Mouse (Mus musculus) liver, embryonic 15.5 days (tissue): Measurements from ENCODE around the gene Ush2a. TPM values are rescaled to one million over a fixed set of nuclear protein-coding genes. Genes with fewer than 3 reads are reported as not detected.
A peak's percentile ranks its signal among the peaks of the same experiment; 100 is the strongest.

Experiments used
- ATAC-seq: fragments of 200-750 bp; cut with Nextera tagmentation; 2 replicates; pipeline ENCODE4 v1.8.0; 2017; ENCODE audit warnings: moderate number of reproducible peaks, mild to moderate bottlenecking, moderate library complexity; ENCODE audit not compliant: insufficient read depth
- H3K27ac ChIP-seq: fragments of 300-500 bp; sonication (generic); replicated peaks from 2 replicates; pipeline ENCODE4 v1.5.1; 2015; ENCODE audit warnings: mild to moderate bottlenecking, inconsistent platforms
- H3K27me3 ChIP-seq: fragments of 300-500 bp; sonication (generic); 2 replicates; pipeline ENCODE4 v1.6.1; 2015; ENCODE audit warnings: mild to moderate bottlenecking, inconsistent platforms
- H3K36me3 ChIP-seq: fragments of 300-500 bp; sonication (generic); replicated peaks from 2 replicates; pipeline ENCODE4 v1.6.1; 2015; ENCODE audit warnings: moderate library complexity, mild to moderate bottlenecking, inconsistent platforms
- H3K4me1 ChIP-seq: fragments of 300-500 bp; sonication (generic); replicated peaks from 2 replicates; pipeline ENCODE4 v1.6.1; 2015; ENCODE audit warnings: inconsistent platforms
- H3K4me2 ChIP-seq: fragments of 300-500 bp; sonication (generic); 2 replicates; pipeline ENCODE4 v1.6.1; 2015; ENCODE audit warnings: moderate library complexity, mild to moderate bottlenecking, inconsistent platforms
- H3K4me3 ChIP-seq: fragments of 300-500 bp; sonication (generic); replicated peaks from 2 replicates; pipeline ENCODE4 v1.5.1; 2015; ENCODE audit warnings: mild to moderate bottlenecking, inconsistent platforms
- H3K9ac ChIP-seq: fragments of 300-500 bp; sonication (generic); 2 replicates; pipeline ENCODE4 v1.6.1; 2015; ENCODE audit warnings: moderate library complexity, mild to moderate bottlenecking, inconsistent platforms
- H3K9me3 ChIP-seq: fragments of 300-500 bp; sonication (generic); replicated peaks from 2 replicates; pipeline ENCODE4 v1.6.1; 2016; ENCODE audit warnings: inconsistent platforms
- WGBS: fragments of 180-500 bp; shearing (Covaris S2); methylation state at CpG from one replicate; pipeline ENCODE4 v1.1.7; 2015; ENCODE audit warnings: mixed read lengths; ENCODE audit not compliant: insufficient replicate concordance; 5-methylcytosine and 5-hydroxymethylcytosine counted together
- polyA plus RNA-seq: library from polyadenylated mRNA; unstranded; fragments of >200 nt; fragmentation: Nextera tagmentation; extraction: Ambion mirVana; gene quantifications from 2 replicates; pipeline ENCODE4 v1.2.1, GENCODE M21; 2015

Gene Ush2a
- polyA plus RNA-seq, 1 experiment from 2014 or later, result not detected

- H3K4me2 ChIP-seq, result no peak overlapping the region
- no peaks in the 10 kb centered on the region for H3K4me1 ChIP-seq
- no peaks in the 10 kb centered on the region for H3K27me3 ChIP-seq
- H3K27ac ChIP-seq, result no peak overlapping the region
- H3K9me3 ChIP-seq, result no peaks in the 10 kb centered on the region
- H3K36me3 ChIP-seq, result no peaks in the 10 kb centered on the region
- H3K9ac ChIP-seq, result no peak overlapping the region
- no peak overlapping the region for H3K4me3 ChIP-seq
- 63% methylated on average over 7 of the region's 7 CpGs for WGBS
- ATAC-seq, result no peak
Observed at GRCm38 (mm10) chr1:188772516-188773229, 510.9 kb downstream of the Ush2a start.

- H3K36me3 ChIP-seq, result no peaks in the 10 kb centered on the region
- no peak overlapping the region for H3K27ac ChIP-seq
- no peak overlapping the region for H3K4me2 ChIP-seq
- H3K9me3 ChIP-seq, result no peaks in the 10 kb centered on the region
- ATAC-seq, result no peak
- H3K27me3 ChIP-seq, result no peaks in the 10 kb centered on the region
- no peaks in the 10 kb centered on the region for H3K4me1 ChIP-seq
- no peak overlapping the region for H3K9ac ChIP-seq
- WGBS, result 72% methylated on average over 7 of the region's 7 CpGs
- H3K4me3 ChIP-seq, result no peak overlapping the region
Observed at GRCm38 (mm10) chr1:188773631-188774030, 511.8 kb downstream of the Ush2a start.

DNA sequence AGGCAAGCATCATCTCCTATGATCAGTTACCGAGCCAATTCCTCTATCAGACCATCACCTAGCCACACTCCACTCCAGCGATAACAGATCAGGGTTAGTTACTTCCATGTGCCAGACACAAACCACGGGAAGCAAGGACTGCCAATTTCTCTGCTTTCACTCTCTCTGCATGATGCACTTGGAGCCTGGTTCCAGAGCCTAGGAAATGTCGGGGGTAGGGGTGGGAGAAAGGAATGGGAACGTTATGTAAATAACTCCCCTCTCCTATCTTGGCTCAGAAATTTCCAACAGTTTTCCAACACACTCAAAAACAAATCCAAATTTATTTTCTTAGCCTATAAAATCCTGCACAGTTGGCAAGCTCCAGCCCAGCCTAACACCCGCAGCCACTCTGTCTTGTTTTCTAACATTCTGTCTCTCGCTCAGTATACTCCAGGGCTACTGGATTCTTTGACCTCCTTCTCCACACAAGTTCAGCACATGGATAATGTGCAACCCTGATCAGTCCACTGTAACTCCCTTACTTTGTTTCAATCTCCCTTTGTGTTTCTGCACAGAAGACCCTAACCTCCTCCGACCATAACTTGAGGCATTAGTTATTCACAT, 515.8 kb downstream of the Ush2a start:
- no peaks in the 10 kb centered on the region for H3K27me3 ChIP-seq
- H3K4me1 ChIP-seq, result no peaks in the 10 kb centered on the region
- no peaks in the 10 kb centered on the region for H3K9me3 ChIP-seq
- H3K9ac ChIP-seq, result no peak overlapping the region
- no peak overlapping the region for H3K27ac ChIP-seq
- no peak overlapping the region for H3K4me2 ChIP-seq
- no peaks in the 10 kb centered on the region for H3K36me3 ChIP-seq
- no peak for ATAC-seq
- WGBS, result 57% methylated on average over 8 of the region's 8 CpGs
- no peak overlapping the region for H3K4me3 ChIP-seq

- ATAC-seq, result no peak
- Histone ChIP-seq H3K9ac (no peak overlapping the region), H3K4me2 (no peak overlapping the region), H3K27ac (no peak overlapping the region), H3K27me3 (no peaks in the 10 kb centered on the region), H3K9me3 (no peaks in the 10 kb centered on the region), H3K4me1 (no peaks in the 10 kb centered on the region), H3K4me3 (no peak overlapping the region), H3K36me3 (no peaks in the 10 kb centered on the region)
- WGBS, result 70% methylated on average over 10 of the region's 10 CpGs
Observed at GRCm38 (mm10) chr1:188785056-188785455, 523.2 kb downstream of the Ush2a start.

DNA sequence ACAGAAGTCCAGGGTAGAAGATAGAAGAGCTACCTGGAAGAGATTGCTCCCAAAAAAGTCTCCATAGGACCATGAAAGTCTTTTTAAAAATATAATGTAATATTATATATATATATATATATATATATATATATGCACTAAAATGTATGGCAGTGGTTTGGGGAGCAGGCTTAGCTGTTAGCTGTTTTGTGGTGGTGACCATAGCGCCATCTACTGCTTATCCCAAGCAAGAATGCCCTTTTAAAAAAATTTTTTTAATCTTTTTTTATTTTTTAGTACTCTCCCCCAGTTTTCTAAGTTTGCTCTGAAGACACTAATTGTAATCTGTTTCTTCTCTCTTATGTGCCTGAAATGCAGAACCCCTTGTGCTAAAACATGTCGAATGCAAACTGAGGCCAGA, 543.2 kb downstream of the Ush2a start:
- Histone ChIP-seq H3K9me3 (no peaks in the 10 kb centered on the region), H3K4me1 (no peaks in the 10 kb centered on the region), H3K27me3 (no peaks in the 10 kb centered on the region), H3K9ac (no peak overlapping the region), H3K4me2 (no peak overlapping the region), H3K27ac (no peak overlapping the region), H3K4me3 (no peak overlapping the region), H3K36me3 (no peaks in the 10 kb centered on the region)
- ATAC-seq, result no peak
- 17% methylated on average over 2 of the region's 2 CpGs for WGBS

- Histone ChIP-seq H3K27me3 (no peaks in the 10 kb centered on the region), H3K9ac (no peak overlapping the region), H3K36me3 (no peaks in the 10 kb centered on the region), H3K4me1 (no peaks in the 10 kb centered on the region), H3K27ac (no peak overlapping the region), H3K9me3 (no peaks in the 10 kb centered on the region), H3K4me2 (no peak overlapping the region), H3K4me3 (no peak overlapping the region)
- ATAC-seq, result no peak
- 60% methylated on average over 4 of the region's 4 CpGs for WGBS
Observed at GRCm38 (mm10) chr1:188805852-188806251, 544.0 kb downstream of the Ush2a start.

GRCm38 (mm10) chr1:188810631-188811030, 548.8 kb downstream of the Ush2a start:
- WGBS, result 73% methylated on average over 9 of the region's 9 CpGs

GRCm38 (mm10) chr1:188815072-188815471, 553.2 kb downstream of the Ush2a start:
- Histone ChIP-seq H3K9me3 (no peaks in the 10 kb centered on the region), H3K4me3 (no peak overlapping the region), H3K27me3 (no peaks in the 10 kb centered on the region), H3K4me1 (no peaks in the 10 kb centered on the region), H3K27ac (no peak overlapping the region), H3K36me3 (no peaks in the 10 kb centered on the region), H3K9ac (no peak overlapping the region), H3K4me2 (no peak overlapping the region)
- WGBS, result 63% methylated on average over 7 of the region's 7 CpGs
- no peak for ATAC-seq

More at GRCm38 (mm10) chr1:188810631-188811030, 548.8 kb downstream of the Ush2a start:
- H3K36me3 ChIP-seq, result no peaks in the 10 kb centered on the region
- no peak overlapping the region for H3K9ac ChIP-seq
- no peak overlapping the region for H3K4me3 ChIP-seq
- no peaks in the 10 kb centered on the region for H3K4me1 ChIP-seq
- ATAC-seq, result no peak
- H3K27ac ChIP-seq, result no peak overlapping the region
- no peaks in the 10 kb centered on the region for H3K9me3 ChIP-seq
- H3K4me2 ChIP-seq, result no peak overlapping the region
- no peaks in the 10 kb centered on the region for H3K27me3 ChIP-seq

GRCm38 (mm10) chr1:188824195-188824594, 562.4 kb downstream of the Ush2a start:
- Histone ChIP-seq H3K9ac (no peak overlapping the region), H3K4me2 (no peak overlapping the region), H3K4me3 (no peak overlapping the region), H3K27me3 (no peaks in the 10 kb centered on the region), H3K36me3 (no peaks in the 10 kb centered on the region), H3K4me1 (no peaks in the 10 kb centered on the region), H3K27ac (no peak overlapping the region), H3K9me3 (no peaks in the 10 kb centered on the region)
- peak; percentile 59 for ATAC-seq
- WGBS, result 23% methylated on average over 2 of the region's 2 CpGs

GRCm38 (mm10) chr1:188824878-188825532, 563.2 kb downstream of the Ush2a start:
- no peak for ATAC-seq
- H3K4me2 ChIP-seq, result no peak overlapping the region
- H3K9ac ChIP-seq, result no peak overlapping the region
- no peaks in the 10 kb centered on the region for H3K27me3 ChIP-seq
- no peak overlapping the region for H3K27ac ChIP-seq
- no peaks in the 10 kb centered on the region for H3K9me3 ChIP-seq
- no peaks in the 10 kb centered on the region for H3K36me3 ChIP-seq
- H3K4me3 ChIP-seq, result no peak overlapping the region
- 26% methylated on average over 8 of the region's 8 CpGs for WGBS
- no peaks in the 10 kb centered on the region for H3K4me1 ChIP-seq

- Histone ChIP-seq H3K27ac (peak overlapping the region; percentile 61), H3K4me3 (no peak overlapping the region), H3K27me3 (no peaks in the 10 kb centered on the region), H3K9me3 (no peaks in the 10 kb centered on the region), H3K4me2 (no peak overlapping the region), H3K4me1 (peaks cover 8% of the 10 kb centered on the region), H3K9ac (no peak overlapping the region), H3K36me3 (no peaks in the 10 kb centered on the region)
- WGBS, result 27% methylated on average over 11 of the region's 11 CpGs
- ATAC-seq, result peak; percentile 89
Observed at GRCm38 (mm10) chr1:188830527-188831407, 568.9 kb downstream of the Ush2a start.
